Mouse (Mus musculus): ENCODE data around the gene Iqsec1. TPM values are rescaled to one million over a fixed set of nuclear protein-coding genes. Genes with fewer than 3 reads are reported as not detected.
"Not testable (repeated sequence)": the region's sequence is repeated elsewhere in the genome, so short reads cannot be mapped to it uniquely, and the experiment has no call there.

Iqsec1 gene
- total RNA-seq, 2 experiments from 2014 or later = 135 to 142 TPM

DNA sequence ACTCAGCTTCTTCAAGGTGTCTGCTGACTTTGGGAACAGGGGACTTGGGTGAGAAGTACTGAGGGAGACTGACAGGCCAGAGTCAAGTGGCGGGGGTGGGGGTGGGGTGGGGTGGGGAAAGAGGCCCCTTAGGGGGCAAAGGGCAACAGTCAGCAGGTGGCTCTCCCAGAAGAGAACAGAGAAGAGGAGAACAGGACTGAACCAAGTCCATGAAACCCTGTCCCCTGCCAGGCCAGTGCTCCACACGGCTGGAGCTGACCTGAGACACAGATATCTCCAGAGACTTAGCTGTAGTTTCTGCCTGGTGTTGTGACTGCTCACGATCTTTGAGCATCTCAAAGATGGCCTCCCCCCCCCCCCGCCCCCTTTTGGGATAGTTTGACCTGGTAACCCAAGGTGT lies 339.2 kb downstream of the Iqsec1 start:
- no peak for DNase-seq
- intact Hi-C loops (cut with DNase I) = no loop called here

DNA sequence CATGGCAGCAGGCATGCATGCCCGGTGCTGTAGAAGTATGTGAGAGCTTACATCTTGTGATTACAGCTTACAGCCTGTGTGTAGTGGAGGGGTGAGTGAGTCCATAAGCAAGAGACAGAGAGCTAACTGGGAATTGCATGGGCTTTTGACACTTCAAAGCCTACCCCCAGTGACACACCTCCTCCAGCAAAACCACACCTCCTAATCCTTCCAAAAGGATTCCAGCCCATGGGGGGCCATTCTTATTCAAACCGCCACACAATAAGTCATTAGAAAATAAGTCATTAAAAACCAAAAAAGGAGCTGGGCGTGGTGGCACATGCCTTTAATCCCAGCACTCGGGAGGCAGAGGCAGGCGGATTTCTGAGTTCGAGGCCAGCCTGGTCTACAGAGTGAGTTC lies 340.1 kb downstream of the Iqsec1 start:
- intact Hi-C loops (cut with DNase I) = no loop called here
- DNase-seq = no peak

DNA sequence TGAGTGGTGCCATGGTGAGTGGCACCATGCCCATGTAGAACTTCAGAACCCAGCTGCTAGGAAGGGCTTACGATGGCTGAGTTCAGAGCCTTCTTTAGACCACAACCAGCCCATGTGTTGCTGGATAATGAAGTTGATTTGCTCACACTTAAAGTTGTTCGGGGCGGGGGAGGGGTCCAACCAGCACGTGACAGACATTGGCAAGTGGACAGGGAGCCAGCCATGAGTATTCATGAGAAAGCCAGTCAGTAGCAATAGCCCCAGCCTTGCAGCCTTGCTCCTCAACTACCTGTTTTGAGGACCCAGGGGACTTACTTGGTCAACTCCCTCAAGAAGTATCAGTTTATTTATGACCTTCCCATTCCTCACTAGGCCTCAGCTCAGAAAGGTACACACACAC lies 343.5 kb downstream of the Iqsec1 start:
- intact Hi-C loops (cut with DNase I) = no loop called here
- DNase-seq = no peak

DNA sequence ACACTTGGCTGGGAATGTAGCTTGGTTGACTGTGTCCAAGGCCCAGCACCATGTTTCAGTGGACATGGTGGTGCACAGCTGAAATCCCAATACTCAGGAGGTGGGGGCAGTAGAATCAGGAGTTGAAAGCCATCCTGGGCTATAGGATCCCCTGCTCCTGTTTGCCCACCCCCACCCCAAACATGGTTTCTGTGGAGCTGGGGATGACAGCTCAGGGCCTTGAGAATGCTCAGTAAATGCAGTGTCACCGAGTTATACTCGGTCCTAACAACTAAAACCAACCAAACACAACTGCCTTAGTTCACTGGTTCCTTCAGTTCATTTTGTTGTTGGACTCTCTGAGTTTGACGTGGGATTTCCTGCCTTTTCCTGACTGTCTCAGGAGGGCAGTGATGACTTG lies 345.4 kb downstream of the Iqsec1 start:
- intact Hi-C loops (cut with DNase I) = no loop called here
- no peak for DNase-seq

DNA sequence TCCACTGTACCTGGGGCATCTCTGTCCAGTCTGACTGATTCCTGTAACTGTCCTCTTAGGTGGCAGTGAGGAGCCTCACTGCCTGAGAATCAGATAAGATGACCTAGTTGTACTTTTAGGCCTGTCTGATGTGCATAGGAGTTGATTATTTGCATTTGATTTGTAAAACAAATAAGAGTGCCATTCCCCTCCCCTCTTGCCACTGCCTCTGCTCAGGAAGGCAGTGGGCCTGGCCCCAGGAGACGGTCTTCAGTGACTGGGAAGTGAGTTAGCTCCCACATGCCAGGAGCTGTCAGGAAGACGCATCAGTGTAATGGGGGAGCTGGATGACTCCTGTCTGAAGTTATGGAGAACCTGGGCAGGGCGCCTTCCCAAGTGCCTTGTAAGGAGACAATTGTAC lies 352.9 kb downstream of the Iqsec1 start:
- no peak for DNase-seq
- intact Hi-C loops (cut with DNase I) = no loop called here

DNA sequence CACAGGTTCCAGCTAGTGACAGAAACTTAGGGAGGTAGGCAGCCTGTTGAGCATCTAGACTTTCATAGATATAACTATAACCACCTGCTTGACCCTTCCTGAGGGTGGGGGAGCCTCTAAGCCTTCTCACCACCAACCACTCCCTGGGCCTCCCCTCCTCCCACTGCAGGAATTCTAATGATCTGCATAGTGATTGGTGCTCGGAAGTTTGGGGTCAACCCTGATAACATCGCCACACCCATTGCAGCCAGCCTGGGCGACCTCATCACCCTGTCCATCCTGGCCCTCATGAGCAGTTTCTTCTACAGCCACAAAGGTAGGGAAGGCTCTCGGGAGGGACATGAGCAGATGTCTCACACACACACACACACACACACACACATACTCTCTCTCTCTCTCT lies 353.4 kb downstream of the Iqsec1 start:
- no peak for DNase-seq
- intact Hi-C loops (cut with DNase I) = no loop called here

DNA sequence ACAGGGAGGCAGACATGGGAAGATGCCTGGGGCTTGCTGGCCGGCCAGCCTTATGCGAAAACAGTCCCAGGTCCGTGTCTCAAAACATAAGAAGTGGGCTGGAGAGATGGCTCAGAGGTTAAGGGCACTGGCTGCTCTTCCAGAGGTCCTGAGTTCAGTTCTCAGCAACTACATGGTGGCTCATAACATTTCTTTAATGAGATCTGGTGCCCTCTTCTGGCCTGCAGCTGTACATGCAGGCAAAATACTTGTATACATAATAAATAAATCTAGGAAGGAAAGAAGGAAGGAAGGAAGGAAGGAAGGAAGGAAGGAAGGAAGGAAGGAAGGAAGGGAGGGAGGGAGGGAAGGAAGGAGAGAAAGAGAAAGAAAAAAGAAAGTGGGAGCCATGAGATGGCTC lies 356.0 kb downstream of the Iqsec1 start:
- intact Hi-C loops (cut with DNase I) = not testable (repeated sequence)

DNA sequence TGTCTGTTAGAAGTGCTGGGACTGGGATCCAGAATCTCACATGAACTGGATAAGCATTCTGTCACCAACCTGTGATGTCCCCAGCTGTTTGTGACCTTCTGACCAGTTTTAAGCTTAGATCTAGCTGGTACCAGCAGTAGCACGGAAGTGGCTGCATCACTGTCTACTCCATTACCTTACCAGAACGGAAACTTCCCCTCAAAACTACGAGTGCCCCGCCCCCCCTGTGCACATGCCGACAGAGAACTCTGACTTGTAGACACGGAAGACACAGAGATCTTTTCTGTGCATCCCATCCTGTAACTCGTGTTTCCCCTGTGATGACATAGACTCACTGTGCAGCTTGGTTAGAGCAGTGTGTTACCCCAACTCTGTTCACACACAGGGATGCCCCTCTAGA lies 358.1 kb downstream of the Iqsec1 start:
- intact Hi-C loops (cut with DNase I) = no loop called here
- DNase-seq = no peak

More for the DNA sequence above, 356.0 kb downstream of the Iqsec1 start:
- DNase-seq = not testable (repeated sequence)

DNA sequence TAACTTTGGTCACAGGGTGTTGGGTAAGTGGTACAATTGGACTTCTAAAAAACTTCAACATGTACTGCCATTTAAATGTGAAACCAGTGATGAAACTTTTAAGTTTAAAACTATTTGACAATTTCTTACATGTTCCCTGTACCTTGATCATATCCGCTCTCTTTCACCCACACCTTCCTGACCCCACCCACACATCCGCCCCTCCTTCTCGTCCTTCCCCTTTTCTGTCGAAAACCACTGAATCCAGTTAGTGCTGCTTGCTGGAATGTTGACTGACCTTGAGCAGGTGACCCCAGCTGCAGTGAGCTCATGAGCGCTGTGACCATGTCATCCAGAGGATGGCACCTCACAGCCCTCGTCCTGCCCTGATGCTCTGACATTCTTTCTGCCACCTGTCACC lies 359.0 kb downstream of the Iqsec1 start:
- intact Hi-C loops (cut with DNase I) = no loop called here
- no peak for DNase-seq

DNA sequence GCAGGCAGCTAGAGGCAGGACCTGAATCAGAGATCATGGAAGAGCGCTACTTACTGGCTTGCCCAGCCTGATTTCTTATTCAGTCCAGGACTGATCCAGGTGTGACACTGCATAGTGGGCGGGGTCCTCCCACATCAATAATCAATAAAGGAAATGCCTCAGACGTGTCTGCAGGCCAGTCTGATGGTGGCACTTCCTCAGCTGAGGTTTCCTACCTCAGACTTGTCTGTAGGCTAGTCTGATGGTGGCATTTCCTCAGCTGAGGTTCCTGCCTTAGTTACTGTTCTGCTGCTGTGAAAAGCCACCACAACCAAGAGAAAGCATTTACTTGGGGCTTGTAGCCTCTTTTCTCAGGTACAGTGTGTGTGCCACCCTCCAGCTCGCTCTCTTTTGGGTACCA lies 360.9 kb downstream of the Iqsec1 start:
- no peak for DNase-seq
- intact Hi-C loops (cut with DNase I) = no loop called here

DNA sequence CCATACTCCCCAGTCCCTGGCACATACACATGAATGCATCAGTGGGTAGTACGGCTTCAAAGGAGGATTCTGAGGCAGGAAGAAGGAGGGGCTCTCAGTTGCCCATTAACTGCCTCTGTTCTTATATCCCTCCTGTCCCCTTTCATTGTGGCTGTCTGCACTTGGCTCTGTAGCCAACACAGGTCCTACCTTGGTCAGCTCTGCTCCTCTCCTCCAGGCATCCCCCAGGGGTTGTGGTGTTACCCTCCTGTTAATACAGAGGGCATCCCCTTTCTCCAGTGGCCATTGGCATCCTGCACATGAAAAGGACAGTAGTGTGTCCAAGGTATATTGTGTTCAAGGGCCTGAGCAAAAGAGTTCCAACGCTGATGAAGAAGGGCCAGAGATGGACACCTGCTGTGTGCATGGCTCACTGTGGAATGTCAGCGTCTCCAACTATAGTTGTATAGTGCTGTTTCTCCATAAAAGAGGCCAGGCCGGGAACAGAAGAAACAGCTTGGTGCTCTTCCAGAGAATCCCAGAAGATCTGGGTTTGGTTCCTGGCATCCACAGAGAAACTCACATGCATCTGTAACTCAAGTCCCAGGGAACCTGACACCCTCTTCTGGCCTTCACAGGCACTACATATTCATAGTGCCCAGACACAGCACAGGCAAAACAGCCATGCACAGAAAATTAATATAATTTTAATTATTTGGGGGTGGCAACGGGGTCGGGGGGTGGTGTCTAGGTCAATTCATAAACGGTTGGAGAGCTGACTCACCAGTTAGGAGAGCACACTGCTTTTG lies 363.1 kb downstream of the Iqsec1 start:
- intact Hi-C loops (cut with DNase I) = no loop called here

DNA sequence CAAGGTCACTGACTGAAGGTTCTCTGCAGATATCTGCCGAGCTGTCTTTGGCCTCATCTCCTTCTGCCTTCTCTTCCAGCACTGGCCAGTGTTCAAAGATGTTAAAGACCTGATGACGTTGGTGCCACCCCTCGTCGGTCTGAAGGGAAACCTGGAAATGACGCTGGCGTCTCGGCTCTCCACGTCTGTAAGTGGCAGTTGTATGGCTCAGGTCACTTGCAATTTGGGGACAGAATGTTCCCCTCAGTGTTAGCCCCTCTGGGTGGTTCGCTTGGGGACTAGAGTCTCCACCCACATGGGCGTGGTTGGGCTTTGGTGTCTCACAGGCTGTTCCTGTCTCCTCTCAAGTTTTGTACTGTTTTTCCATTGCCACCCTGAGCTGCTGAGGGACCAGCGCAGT lies 363.8 kb downstream of the Iqsec1 start:
- intact Hi-C loops (cut with DNase I) = no loop called here
- peak; percentile 48 to 62 for DNase-seq

More for the DNA sequence above, 363.1 kb downstream of the Iqsec1 start:
- DNase-seq = no peak

DNA sequence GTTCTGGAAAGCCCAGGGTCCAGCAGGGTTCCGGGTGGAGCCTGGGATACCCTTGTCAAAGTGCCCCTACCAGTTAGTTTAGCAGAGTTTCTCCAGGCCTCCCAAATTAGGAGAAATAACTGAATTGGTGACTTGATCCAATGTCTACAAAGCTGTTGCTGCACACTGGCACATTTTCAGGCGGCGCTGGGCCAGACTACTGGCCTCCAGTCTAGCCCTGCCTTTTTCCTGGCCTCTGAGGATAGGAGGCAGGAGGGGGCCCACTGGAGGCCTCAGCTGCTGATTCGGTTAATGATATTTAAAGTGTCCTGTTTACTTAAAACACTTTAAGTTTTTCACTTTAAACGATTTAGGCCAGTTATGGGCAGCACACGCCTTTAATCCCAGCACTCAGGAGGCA lies 364.3 kb downstream of the Iqsec1 start:
- peak; percentile 73 to 80 for DNase-seq
- intact Hi-C loops (cut with DNase I) = no loop called here

DNA sequence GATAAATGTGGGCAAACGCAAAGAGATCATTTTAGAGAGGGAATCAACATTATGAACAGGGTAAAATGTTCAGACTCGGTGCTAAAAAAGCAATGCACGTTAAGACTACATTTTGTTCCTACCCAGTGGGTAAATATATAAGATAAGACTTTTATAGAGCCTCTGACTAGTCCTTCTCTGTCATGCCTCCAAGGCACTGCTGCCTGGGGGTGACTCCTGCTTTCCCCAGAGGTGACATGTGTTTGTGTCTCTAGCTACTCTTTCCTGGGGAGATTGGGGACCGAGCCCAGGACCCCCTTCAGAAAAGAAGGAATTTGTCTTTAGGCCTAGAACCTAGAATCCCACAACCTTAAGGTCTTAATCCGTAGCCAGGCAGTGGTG lies 365.0 kb downstream of the Iqsec1 start:
- DNase-seq = no peak
- intact Hi-C loops (cut with DNase I) = no loop called here

DNA sequence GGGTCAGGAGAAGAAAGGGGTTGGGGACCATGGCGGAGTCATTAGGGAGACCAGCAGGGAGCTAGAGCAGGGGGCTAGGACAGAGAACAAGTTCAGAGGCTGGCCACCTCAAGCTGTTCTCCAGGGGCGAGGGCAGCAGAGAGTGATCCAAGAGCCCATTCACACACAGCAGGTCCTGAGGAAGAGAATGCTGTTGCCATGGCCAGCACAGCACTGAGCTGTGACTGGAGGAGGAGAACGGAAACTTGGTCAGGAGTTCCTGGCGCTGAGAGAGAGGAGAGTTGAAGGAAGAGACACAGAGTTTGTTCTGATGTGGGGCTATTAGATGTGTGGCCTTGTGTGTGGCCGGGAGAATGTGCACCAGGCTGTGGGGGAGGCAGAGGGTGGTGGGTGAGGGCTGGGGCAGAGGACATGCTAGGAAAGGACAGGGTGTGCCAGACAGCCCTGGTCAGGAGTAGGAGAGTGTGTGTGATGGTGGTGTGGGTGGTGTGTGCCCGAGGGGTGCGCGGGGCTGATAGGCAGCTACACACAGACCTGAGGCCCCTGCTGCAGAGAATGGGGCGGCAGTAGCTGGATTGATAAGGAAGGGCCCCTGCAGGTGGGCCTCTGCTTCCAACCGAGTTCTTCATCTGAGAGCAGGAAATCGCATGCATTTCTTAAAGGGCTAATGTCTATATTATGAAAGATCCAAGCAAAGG lies 365.6 kb downstream of the Iqsec1 start:
- intact Hi-C loops (cut with DNase I) = no loop called here
- DNase-seq = no peak

DNA sequence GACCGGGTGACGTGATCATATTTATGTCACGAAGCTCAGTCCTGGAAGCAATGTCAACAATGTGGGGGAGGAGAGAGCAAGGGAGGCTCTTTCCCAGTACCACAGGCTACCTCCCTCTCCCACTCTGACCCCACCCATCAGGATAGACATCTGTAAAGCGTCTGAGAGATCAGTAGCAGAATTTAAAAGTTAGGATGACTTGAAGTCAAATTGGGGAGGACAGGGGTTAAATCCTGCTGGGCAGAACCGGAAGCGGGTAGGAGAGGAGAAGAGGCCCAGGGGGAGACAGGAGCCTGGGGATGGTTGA lies 366.9 kb downstream of the Iqsec1 start:
- DNase-seq = no peak
- intact Hi-C loops (cut with DNase I) = no loop called here

DNA sequence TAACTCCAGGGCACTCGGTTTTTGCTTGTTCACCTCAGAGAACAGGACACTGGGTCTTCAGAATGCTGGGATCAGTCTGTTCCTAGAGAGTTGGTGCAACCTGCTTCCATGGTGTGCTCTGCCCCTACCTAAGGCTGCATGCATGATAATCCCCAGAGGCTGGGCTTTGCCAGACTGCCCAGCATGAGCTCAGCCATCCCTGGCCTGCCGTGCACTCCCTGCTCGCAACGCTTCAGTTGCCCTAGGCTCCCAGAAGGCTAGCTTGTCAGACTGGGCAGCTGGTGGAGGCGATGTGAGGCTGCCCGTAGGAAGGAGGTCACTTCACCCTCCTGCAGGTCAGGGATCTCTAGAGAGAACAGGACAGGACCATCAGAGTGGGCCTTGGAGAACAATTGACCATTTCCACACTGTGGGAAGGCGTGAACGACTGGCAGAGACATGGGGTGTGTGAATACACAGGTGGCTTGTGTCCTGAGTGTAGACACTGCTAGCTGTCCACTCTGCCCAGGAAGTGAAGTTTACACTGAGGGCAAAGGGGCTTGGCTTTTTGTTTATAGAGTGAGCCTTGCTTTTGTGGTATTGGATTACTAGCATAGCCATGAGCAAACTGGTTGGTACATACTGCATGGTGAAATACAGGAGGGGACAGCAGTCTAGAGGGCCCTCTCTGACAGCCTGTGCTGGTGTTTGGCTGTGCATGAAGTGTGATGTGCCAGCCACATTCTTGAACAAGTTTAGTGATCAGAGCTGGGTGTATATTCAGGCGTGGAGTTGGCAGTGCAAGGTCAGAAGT lies 367.5 kb downstream of the Iqsec1 start:
- no peak for DNase-seq
- intact Hi-C loops (cut with DNase I) = no loop called here

DNA sequence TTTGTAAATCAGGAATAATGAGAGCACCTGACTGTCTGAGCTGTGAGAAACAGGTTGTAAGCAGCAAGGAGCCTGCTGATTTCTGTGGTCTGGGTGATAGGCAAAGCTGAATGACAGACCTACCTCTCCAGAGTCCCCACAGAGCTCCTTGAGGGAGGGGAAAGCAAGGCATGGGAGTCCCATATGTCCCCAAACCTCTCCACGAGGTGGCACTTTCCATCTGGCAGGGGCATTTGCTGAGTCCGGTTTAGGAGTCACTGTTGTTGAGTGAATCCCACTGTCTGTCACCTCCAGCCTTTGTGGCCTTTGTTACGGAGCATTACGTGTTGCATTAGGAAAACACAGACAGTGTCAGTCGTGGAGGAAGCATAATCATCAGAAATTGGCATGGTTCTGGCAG lies 368.5 kb downstream of the Iqsec1 start:
- DNase-seq = no peak
- intact Hi-C loops (cut with DNase I) = no loop called here

DNA sequence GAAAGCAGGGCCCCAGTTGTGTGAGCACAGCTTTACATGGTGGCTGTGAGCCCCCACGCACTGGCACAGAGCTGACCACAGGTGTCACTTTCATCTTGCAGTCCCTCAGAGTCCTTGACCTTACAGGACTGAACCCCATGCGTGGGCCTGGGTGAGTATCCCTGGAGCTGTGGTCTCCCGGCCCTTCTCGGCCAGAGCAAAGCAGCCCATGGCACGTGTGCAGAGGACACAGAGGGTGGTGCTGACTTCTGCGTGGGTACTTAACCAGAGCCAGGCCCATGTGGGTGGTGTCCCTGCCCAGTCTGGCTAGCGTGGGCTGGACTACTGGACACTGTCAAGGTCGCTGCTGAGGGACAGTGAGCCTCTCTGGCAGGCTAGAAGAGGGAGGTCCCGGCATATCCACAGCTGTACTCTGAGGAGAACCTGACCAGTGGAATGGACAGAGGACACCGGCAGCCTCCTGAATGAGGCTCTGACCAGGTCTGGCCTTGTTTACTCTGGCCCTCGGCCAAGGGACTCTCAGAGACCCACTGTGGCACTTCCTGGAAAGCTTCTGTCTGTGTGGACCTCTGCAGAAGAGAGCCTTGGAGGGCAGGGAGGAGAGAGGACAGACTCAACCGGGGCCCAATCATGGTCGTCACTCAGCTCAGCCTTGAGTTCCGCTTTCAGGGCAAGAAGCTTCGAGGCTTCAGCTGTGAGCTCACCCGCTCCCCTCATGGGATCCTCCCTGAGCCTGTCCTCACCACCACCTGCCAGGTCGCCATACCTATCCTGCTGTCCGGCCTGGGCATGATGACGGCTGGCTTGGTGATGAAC lies 369.5 kb downstream of the Iqsec1 start:
- intact Hi-C loops (cut with DNase I) = no loop called here
- DNase-seq = peak in 1 of 2 experiments; percentile 41

DNA sequence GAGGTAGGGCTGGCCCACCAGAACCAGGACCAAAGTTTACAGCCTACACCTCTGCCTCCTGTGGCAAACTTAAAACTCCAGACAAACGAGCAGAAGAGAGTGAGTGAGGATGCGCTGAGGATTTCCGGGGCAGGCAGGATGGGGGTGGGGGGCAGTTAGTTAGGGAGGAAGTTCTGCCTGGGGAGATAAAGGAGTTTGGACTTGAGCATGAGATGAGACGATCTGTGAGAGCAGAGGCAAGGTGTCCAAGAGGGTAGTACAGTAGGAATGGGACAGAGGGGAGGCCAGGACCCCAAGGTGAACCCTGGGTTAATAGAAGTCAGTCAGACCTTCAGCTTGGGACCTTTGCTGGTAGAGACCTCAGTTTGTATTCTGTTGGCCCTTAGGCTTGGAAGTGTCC lies 370.2 kb downstream of the Iqsec1 start:
- intact Hi-C loops (cut with DNase I) = no loop called here
- no peak for DNase-seq

DNA sequence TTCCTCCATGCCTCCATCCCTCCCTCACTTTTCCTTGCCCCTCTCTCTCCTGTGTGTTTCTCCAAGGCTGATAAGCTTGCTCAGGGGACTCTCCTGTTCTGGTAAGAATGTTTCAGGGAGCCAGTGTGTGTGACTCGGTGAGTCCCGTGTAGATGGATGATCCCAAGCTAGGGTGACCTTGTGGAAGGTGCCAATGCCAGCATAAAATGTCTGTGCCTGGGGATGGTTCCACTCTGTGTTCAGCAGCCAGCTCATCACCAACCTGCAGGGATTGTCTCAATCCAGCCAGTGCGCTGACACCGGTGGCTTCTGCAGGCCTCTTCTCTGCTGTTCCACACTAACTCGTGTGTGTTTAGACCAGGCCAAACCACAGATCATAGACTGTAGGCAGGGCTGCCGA lies 372.0 kb downstream of the Iqsec1 start:
- no peak for DNase-seq
- intact Hi-C loops (cut with DNase I) = no loop called here

Measured in heart, postnatal 36 days (tissue).